Mouse (Mus musculus) embryo, embryonic 10 days (tissue): ENCODE data around the gene Gm42906.

Experiments
- DNase-seq: peaks from one replicate; pipeline ENCODE4 v3.0.0-alpha.2; 2015; ENCODE audit warnings: low spot score

Gm42906 gene

GRCm38 (mm10) chr5:151394690-151395089 lies 33.3 kb downstream of the Gm42906 start:
- no peak for DNase-seq

GRCm38 (mm10) chr5:151393821-151394662 lies 33.9 kb downstream of the Gm42906 start:
- DNase-seq = no peak

- no peak for DNase-seq
These were observed 38.1 kb downstream of the Gm42906 start for GRCm38 (mm10) chr5:151389827-151390226.

- no peak for DNase-seq
These were observed 48.1 kb downstream of the Gm42906 start for GRCm38 (mm10) chr5:151379896-151380295.

GRCm38 (mm10) chr5:151379210-151379609 lies 48.8 kb downstream of the Gm42906 start:
- DNase-seq = no peak

GRCm38 (mm10) chr5:151376931-151377330 lies 51.0 kb downstream of the Gm42906 start:
- no peak for DNase-seq

- DNase-seq = no peak
These were observed 53.1 kb downstream of the Gm42906 start for GRCm38 (mm10) chr5:151374825-151375224.

GRCm38 (mm10) chr5:151371130-151371529 lies 56.8 kb downstream of the Gm42906 start:
- DNase-seq = no peak

- DNase-seq = peak; percentile 8
These were observed 58.6 kb downstream of the Gm42906 start for GRCm38 (mm10) chr5:151369306-151369721.

GRCm38 (mm10) chr5:151368395-151369190 lies 59.4 kb downstream of the Gm42906 start:
- peak; percentile 99 for DNase-seq

- DNase-seq = peak; percentile 62
These were observed 60.0 kb downstream of the Gm42906 start for GRCm38 (mm10) chr5:151367881-151368394.

- no peak for DNase-seq
These were observed 60.6 kb downstream of the Gm42906 start for GRCm38 (mm10) chr5:151367317-151367716.

GRCm38 (mm10) chr5:151363343-151364000 lies 64.5 kb downstream of the Gm42906 start:
- DNase-seq = no peak

- no peak for DNase-seq
These were observed 78.3 kb downstream of the Gm42906 start for GRCm38 (mm10) chr5:151349616-151350015.

GRCm38 (mm10) chr5:151348418-151348817 lies 79.5 kb downstream of the Gm42906 start:
- DNase-seq = no peak

GRCm38 (mm10) chr5:151346626-151347025 lies 81.3 kb downstream of the Gm42906 start:
- no peak for DNase-seq

GRCm38 (mm10) chr5:151344737-151345136 lies 83.2 kb downstream of the Gm42906 start:
- DNase-seq = no peak

GRCm38 (mm10) chr5:151333686-151334085 lies 94.3 kb downstream of the Gm42906 start:
- DNase-seq = no peak

- DNase-seq = no peak
These were observed 94.8 kb downstream of the Gm42906 start for GRCm38 (mm10) chr5:151333191-151333594.

- peak; percentile 5 for DNase-seq
These were observed 112.0 kb downstream of the Gm42906 start for GRCm38 (mm10) chr5:151315804-151316597.

GRCm38 (mm10) chr5:151300286-151300685 lies 127.7 kb downstream of the Gm42906 start:
- peak; percentile 7 for DNase-seq
